Mouse (Mus musculus) liver, embryonic 15.5 days (tissue): Measurements from ENCODE around the gene Olfr164. TPM values are rescaled to one million over a fixed set of nuclear protein-coding genes. Genes with fewer than 3 reads are reported as not detected.

ENCODE experiments used
- ATAC-seq: fragments of 200-750 bp; cut with Nextera tagmentation; 2 replicates; pipeline ENCODE4 v1.8.0; 2017; ENCODE audit warnings: moderate number of reproducible peaks, mild to moderate bottlenecking, moderate library complexity; ENCODE audit not compliant: insufficient read depth
- H3K27ac ChIP-seq: fragments of 300-500 bp; sonication (generic); replicated peaks from 2 replicates; pipeline ENCODE4 v1.5.1; 2015; ENCODE audit warnings: mild to moderate bottlenecking, inconsistent platforms
- H3K27me3 ChIP-seq: fragments of 300-500 bp; sonication (generic); 2 replicates; pipeline ENCODE4 v1.6.1; 2015; ENCODE audit warnings: mild to moderate bottlenecking, inconsistent platforms
- H3K36me3 ChIP-seq: fragments of 300-500 bp; sonication (generic); replicated peaks from 2 replicates; pipeline ENCODE4 v1.6.1; 2015; ENCODE audit warnings: moderate library complexity, mild to moderate bottlenecking, inconsistent platforms
- H3K4me1 ChIP-seq: fragments of 300-500 bp; sonication (generic); replicated peaks from 2 replicates; pipeline ENCODE4 v1.6.1; 2015; ENCODE audit warnings: inconsistent platforms
- H3K4me2 ChIP-seq: fragments of 300-500 bp; sonication (generic); 2 replicates; pipeline ENCODE4 v1.6.1; 2015; ENCODE audit warnings: moderate library complexity, mild to moderate bottlenecking, inconsistent platforms
- H3K4me3 ChIP-seq: fragments of 300-500 bp; sonication (generic); replicated peaks from 2 replicates; pipeline ENCODE4 v1.5.1; 2015; ENCODE audit warnings: mild to moderate bottlenecking, inconsistent platforms
- H3K9ac ChIP-seq: fragments of 300-500 bp; sonication (generic); 2 replicates; pipeline ENCODE4 v1.6.1; 2015; ENCODE audit warnings: moderate library complexity, mild to moderate bottlenecking, inconsistent platforms
- H3K9me3 ChIP-seq: fragments of 300-500 bp; sonication (generic); replicated peaks from 2 replicates; pipeline ENCODE4 v1.6.1; 2016; ENCODE audit warnings: inconsistent platforms
- WGBS: fragments of 180-500 bp; shearing (Covaris S2); methylation state at CpG from one replicate; pipeline ENCODE4 v1.1.7; 2015; ENCODE audit warnings: mixed read lengths; ENCODE audit not compliant: insufficient replicate concordance; 5-methylcytosine and 5-hydroxymethylcytosine counted together
- microRNA-seq: library from miRNA; unstranded; fragments of <30 nt; microRNA quantifications from one replicate; pipeline ENCODE4, GENCODE M21; 2016
- polyA plus RNA-seq: library from polyadenylated mRNA; unstranded; fragments of >200 nt; fragmentation: Nextera tagmentation; extraction: Ambion mirVana; gene quantifications from 2 replicates; pipeline ENCODE4 v1.2.1, GENCODE M21; 2015

Olfr164 gene
- polyA plus RNA-seq, result not detected in 2 replicates

GRCm38 (mm10) chr16:19313964-19314363 is at the start of gene Olfr164:
Gene Olfr164 (minus strand): TSS chr16:19314064.
- no peaks in the 10 kb centered on the region for H3K27me3 ChIP-seq

DNA sequence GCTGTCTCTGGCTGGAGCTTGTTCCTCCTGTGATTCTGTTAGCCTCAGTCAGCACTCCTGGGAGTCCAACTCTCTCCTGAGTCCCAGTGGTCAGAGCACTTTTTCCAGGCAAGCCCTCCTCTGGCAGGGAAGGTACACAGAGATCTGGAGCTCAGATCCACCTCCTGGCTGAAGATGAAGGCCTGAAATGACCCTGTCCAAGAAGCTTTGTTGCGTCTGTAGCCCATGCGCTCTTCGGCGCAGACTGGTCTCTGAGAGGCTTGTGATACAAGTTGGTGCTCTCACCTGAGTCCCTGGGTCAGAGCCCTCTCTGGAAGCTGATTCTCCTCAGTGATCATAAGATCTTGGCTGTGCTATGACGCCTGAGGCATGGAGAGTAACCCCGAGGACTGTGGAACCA is 35.2 kb upstream of the Olfr164 start:
- 75% methylated on average over 6 of the region's 6 CpGs for WGBS
- ATAC-seq, result no peak
- no peaks in the 10 kb centered on the region for H3K9me3 ChIP-seq

More at GRCm38 (mm10) chr16:19313964-19314363, at the start of gene Olfr164:
- no peaks in the 10 kb centered on the region for H3K36me3 ChIP-seq
- H3K4me2 ChIP-seq, result no peak within 1 kb of the TSS
- WGBS, result 7% methylated on average over 1 of the region's 1 CpGs
- no peak for ATAC-seq
- no peak within 1 kb of the TSS for H3K4me3 ChIP-seq
- H3K4me1 ChIP-seq, result no peaks in the 10 kb centered on the region
- no peaks in the 10 kb centered on the region for H3K9me3 ChIP-seq
- no peak within 1 kb of the TSS for H3K27ac ChIP-seq
- no peak within 1 kb of the TSS for H3K9ac ChIP-seq

DNA sequence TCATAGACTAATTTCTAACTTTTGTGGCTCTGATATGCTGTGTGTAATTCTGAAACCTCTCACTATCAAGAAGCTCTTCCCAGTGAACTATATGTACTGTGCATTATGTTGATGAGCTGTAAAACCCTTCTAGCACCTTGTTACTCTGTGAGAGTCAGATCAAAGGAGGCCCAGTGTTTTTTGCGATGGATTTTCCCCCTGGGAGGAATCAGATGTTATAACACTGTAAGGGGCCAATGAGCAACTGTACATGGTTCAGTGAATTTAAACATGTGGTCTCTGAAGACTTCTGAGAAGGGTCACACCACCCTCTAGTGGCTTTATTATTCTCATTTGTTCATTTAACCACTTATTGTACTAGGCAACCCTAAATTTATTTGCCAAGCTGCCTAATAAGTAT is 50.6 kb downstream of the Olfr164 start:
- WGBS, result 37% methylated on average over 1 of the region's 1 CpGs
- Histone ChIP-seq H3K27me3 (no peaks in the 10 kb centered on the region), H3K4me3 (no peak overlapping the region), H3K36me3 (no peaks in the 10 kb centered on the region), H3K9ac (no peak overlapping the region), H3K27ac (no peak overlapping the region), H3K9me3 (no peaks in the 10 kb centered on the region), H3K4me1 (no peaks in the 10 kb centered on the region), H3K4me2 (no peak overlapping the region)
- no peak for ATAC-seq

More for the DNA sequence above, 35.2 kb upstream of the Olfr164 start:
- no peak overlapping the region for H3K27ac ChIP-seq
- no peaks in the 10 kb centered on the region for H3K36me3 ChIP-seq
- no peak overlapping the region for H3K4me2 ChIP-seq
- no peak overlapping the region for H3K4me3 ChIP-seq
- H3K4me1 ChIP-seq, result no peaks in the 10 kb centered on the region
- no peak overlapping the region for H3K9ac ChIP-seq
- no peaks in the 10 kb centered on the region for H3K27me3 ChIP-seq

DNA sequence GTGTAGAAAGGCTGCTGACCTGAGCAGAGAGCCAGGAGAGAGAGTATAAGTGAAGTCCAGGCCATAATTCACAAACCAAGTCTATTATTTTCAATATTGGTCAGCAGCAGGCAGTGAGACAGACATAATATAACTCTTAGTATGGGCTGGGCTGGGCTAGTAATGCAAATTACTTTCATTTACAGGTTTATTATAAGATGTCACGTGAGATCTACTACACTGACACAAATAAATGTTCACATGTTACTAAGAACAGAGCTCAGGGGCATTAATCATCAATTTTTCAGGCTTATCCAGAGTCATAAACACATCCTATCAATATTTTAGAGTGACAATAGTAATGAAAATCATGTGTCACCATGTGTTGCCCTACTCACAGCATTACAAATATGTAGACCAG is 53.1 kb downstream of the Olfr164 start:
- no peaks in the 10 kb centered on the region for H3K9me3 ChIP-seq
- WGBS, result 44% methylated on average over 1 of the region's 1 CpGs
- no peak overlapping the region for H3K4me3 ChIP-seq
- no peaks in the 10 kb centered on the region for H3K27me3 ChIP-seq
- no peak for ATAC-seq
- H3K4me2 ChIP-seq, result no peak overlapping the region
- no peak overlapping the region for H3K9ac ChIP-seq
- H3K36me3 ChIP-seq, result no peaks in the 10 kb centered on the region
- no peaks in the 10 kb centered on the region for H3K4me1 ChIP-seq
- H3K27ac ChIP-seq, result no peak overlapping the region

- WGBS, result 33% methylated on average over 1 of the region's 1 CpGs
- Histone ChIP-seq H3K4me1 (no peaks in the 10 kb centered on the region), H3K9me3 (no peaks in the 10 kb centered on the region), H3K36me3 (no peaks in the 10 kb centered on the region), H3K27ac (no peak overlapping the region), H3K4me2 (no peak overlapping the region), H3K9ac (no peak overlapping the region), H3K4me3 (no peak overlapping the region), H3K27me3 (no peaks in the 10 kb centered on the region)
- ATAC-seq, result no peak
These were observed 68.0 kb downstream of the Olfr164 start for GRCm38 (mm10) chr16:19245835-19246234.

DNA sequence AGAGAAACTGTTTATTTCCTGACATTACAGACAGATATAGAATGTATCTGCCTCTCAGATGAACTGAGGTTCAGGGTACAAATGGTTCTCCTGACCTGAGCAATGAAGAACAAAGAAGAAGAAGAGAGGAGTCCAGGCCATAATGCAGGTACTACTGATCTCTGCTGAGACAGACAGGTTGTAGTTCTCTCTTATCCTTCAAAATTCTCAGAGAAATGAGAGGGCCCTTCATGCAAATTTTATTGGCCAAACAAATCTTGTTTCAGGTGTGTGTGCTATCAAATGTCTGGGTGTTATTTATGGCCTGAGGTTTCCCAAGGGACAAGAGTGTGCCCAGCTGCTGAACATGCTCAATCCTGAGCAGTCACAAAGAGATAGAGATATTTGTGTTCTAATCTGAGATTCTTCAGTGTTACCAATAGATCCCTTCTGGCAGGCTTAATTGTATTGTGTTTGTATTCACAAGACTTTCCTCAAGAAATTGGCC is 72.3 kb downstream of the Olfr164 start:
- no peaks in the 10 kb centered on the region for H3K4me1 ChIP-seq
- no peaks in the 10 kb centered on the region for H3K9me3 ChIP-seq

GRCm38 (mm10) chr16:19240792-19241538 is 72.9 kb downstream of the Olfr164 start:
- Histone ChIP-seq H3K4me3 (no peak overlapping the region), H3K4me1 (no peaks in the 10 kb centered on the region), H3K9me3 (no peaks in the 10 kb centered on the region), H3K9ac (no peak overlapping the region), H3K4me2 (no peak overlapping the region), H3K27ac (no peak overlapping the region), H3K36me3 (no peaks in the 10 kb centered on the region), H3K27me3 (no peaks in the 10 kb centered on the region)
- 58% methylated on average over 6 of the region's 6 CpGs for WGBS
- no peak for ATAC-seq

More for the DNA sequence above, 72.3 kb downstream of the Olfr164 start:
- H3K27me3 ChIP-seq, result no peaks in the 10 kb centered on the region
- no peak overlapping the region for H3K27ac ChIP-seq
- no peak overlapping the region for H3K9ac ChIP-seq
- H3K4me3 ChIP-seq, result no peak overlapping the region
- no peak overlapping the region for H3K4me2 ChIP-seq
- H3K36me3 ChIP-seq, result no peaks in the 10 kb centered on the region
- ATAC-seq, result no peak

DNA sequence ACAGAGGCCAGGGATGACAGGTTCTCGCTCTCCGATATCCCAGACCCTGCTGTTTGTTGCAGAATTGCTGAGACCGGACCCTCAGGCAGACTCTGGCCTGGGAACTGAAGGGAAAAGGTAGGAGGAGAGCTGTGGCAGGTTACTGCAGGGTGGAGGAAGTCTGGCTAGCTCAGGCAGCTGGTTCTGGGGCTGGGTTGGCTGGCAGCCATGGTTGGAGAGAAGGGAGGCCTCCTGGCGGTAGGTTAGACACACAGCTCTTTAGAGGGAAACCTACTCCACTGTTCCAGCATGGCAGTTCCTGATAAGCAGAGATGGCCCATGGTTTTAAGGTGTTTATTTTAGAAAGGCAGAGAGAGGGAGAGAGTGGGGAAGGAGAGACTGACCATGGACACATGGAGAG is 77.1 kb downstream of the Olfr164 start:
- 58% methylated on average over 4 of the region's 4 CpGs for WGBS
- H3K9me3 ChIP-seq, result no peaks in the 10 kb centered on the region; the same call in 1 of the 2 replicates
- no peaks in the 10 kb centered on the region for H3K4me1 ChIP-seq
- H3K4me2 ChIP-seq, result no peak overlapping the region
- H3K27me3 ChIP-seq, result no peaks in the 10 kb centered on the region
- no peaks in the 10 kb centered on the region for H3K36me3 ChIP-seq
- no peak overlapping the region for H3K9ac ChIP-seq
- H3K4me3 ChIP-seq, result no peak overlapping the region
- no peak for ATAC-seq
- H3K27ac ChIP-seq, result no peak overlapping the region

Small RNA genes within 50 kb of the gene (microRNA-seq; reads per million reads assigned to microRNA genes)
- not detected for gene Gm23612

Other genes starting within 250 kb of the Olfr164 start
- not detected in 2 replicates for gene Olfr165, start 109.1 kb upstream of the Olfr164 start, polyA plus RNA-seq
- not detected in 2 replicates for gene Olfr166, start 169.6 kb upstream of the Olfr164 start, polyA plus RNA-seq
- gene Olfr167, start 208.2 kb upstream of the Olfr164 start, polyA plus RNA-seq, result not detected in 2 replicates
- gene Olfr168, start 221.5 kb upstream of the Olfr164 start, polyA plus RNA-seq, result not detected in 2 replicates